Mouse (Mus musculus): ENCODE measurements around the gene Tnrc18. TPM values are rescaled to one million over a fixed set of nuclear protein-coding genes. Genes with fewer than 3 reads are reported as not detected.

The Tnrc18 gene
- polyA plus RNA-seq, 1 experiment from 2014 or later: 18.2 TPM

GRCm38 (mm10) chr5:142768352-142769267, 48.9 kb downstream of the Tnrc18 start:
- H3K27ac ChIP-seq (ENCODE audit: low read length): no peak overlapping the region
- no peak overlapping the region for H3K4me2 ChIP-seq (replicated peaks; ENCODE audit: low read depth, low read length)
- H3K9ac ChIP-seq (replicated peaks; ENCODE audit: low read length): no peak overlapping the region
- H3K27me3 ChIP-seq (ENCODE audit: insufficient read depth, low read length): no peaks in the 10 kb centered on the region
- H3K4me3 ChIP-seq (ENCODE audit: low read length): no peak overlapping the region
- H3K9me3 ChIP-seq (ENCODE audit: low read length): no peaks in the 10 kb centered on the region
- WGBS: 55% methylated on average over 10 of the region's 10 CpGs
- peaks cover 58% of the 10 kb centered on the region for H3K36me3 ChIP-seq (ENCODE audit: insufficient read depth, low read length)
- ATAC-seq (ENCODE audit: low FRiP score, low TSS enrichment): no peak
- H3K4me1 ChIP-seq (ENCODE audit: insufficient read depth, low read length): peaks cover 5% of the 10 kb centered on the region

GRCm38 (mm10) chr5:142767937-142768336, 49.5 kb downstream of the Tnrc18 start:
- no peak overlapping the region for H3K4me2 ChIP-seq (replicated peaks; ENCODE audit: low read depth, low read length)
- no peaks in the 10 kb centered on the region for H3K9me3 ChIP-seq (ENCODE audit: low read length)
- H3K27ac ChIP-seq (ENCODE audit: low read length): no peak overlapping the region
- no peaks in the 10 kb centered on the region for H3K27me3 ChIP-seq (ENCODE audit: insufficient read depth, low read length)
- WGBS: 19% methylated on average over 7 of the region's 7 CpGs
- H3K4me3 ChIP-seq (ENCODE audit: low read length): no peak overlapping the region
- ATAC-seq (ENCODE audit: low FRiP score, low TSS enrichment): no peak
- H3K9ac ChIP-seq (replicated peaks; ENCODE audit: low read length): no peak overlapping the region
- H3K4me1 ChIP-seq (ENCODE audit: insufficient read depth, low read length): peaks cover 5% of the 10 kb centered on the region
- peaks cover 58% of the 10 kb centered on the region for H3K36me3 ChIP-seq (ENCODE audit: insufficient read depth, low read length)

- Histone ChIP-seq H3K27me3 (ENCODE audit: insufficient read depth, low read length) (no peaks in the 10 kb centered on the region), H3K4me1 (ENCODE audit: insufficient read depth, low read length) (peaks cover 5% of the 10 kb centered on the region), H3K4me3 (ENCODE audit: low read length) (no peak overlapping the region), H3K9ac (replicated peaks; ENCODE audit: low read length) (no peak overlapping the region), H3K4me2 (replicated peaks; ENCODE audit: low read depth, low read length) (no peak overlapping the region), H3K27ac (ENCODE audit: low read length) (no peak overlapping the region), H3K36me3 (ENCODE audit: insufficient read depth, low read length) (peaks cover 59% of the 10 kb centered on the region), H3K9me3 (ENCODE audit: low read length) (no peaks in the 10 kb centered on the region)
- ATAC-seq (ENCODE audit: low FRiP score, low TSS enrichment): no peak
- 85% methylated on average over 3 of the region's 3 CpGs for WGBS
Observed at GRCm38 (mm10) chr5:142766708-142767107, 50.8 kb downstream of the Tnrc18 start.

- H3K36me3 ChIP-seq (ENCODE audit: insufficient read depth, low read length): peaks cover 64% of the 10 kb centered on the region
- no peaks in the 10 kb centered on the region for H3K9me3 ChIP-seq (ENCODE audit: low read length)
- H3K9ac ChIP-seq (replicated peaks; ENCODE audit: low read length): no peak overlapping the region
- no peak overlapping the region for H3K27ac ChIP-seq (ENCODE audit: low read length)
- 88% methylated on average over 15 of the region's 15 CpGs for WGBS
- peaks cover 5% of the 10 kb centered on the region for H3K4me1 ChIP-seq (ENCODE audit: insufficient read depth, low read length)
- no peak overlapping the region for H3K4me3 ChIP-seq (ENCODE audit: low read length)
- no peak for ATAC-seq (ENCODE audit: low FRiP score, low TSS enrichment)
- no peaks in the 10 kb centered on the region for H3K27me3 ChIP-seq (ENCODE audit: insufficient read depth, low read length)
- H3K4me2 ChIP-seq (replicated peaks; ENCODE audit: low read depth, low read length): no peak overlapping the region
Observed at GRCm38 (mm10) chr5:142764889-142765288, 52.6 kb downstream of the Tnrc18 start.

GRCm38 (mm10) chr5:142764306-142764705, 53.2 kb downstream of the Tnrc18 start:
- Histone ChIP-seq H3K4me1 (ENCODE audit: insufficient read depth, low read length) (peaks cover 2% of the 10 kb centered on the region), H3K4me2 (replicated peaks; ENCODE audit: low read depth, low read length) (no peak overlapping the region), H3K4me3 (ENCODE audit: low read length) (no peak overlapping the region), H3K9ac (replicated peaks; ENCODE audit: low read length) (no peak overlapping the region), H3K9me3 (ENCODE audit: low read length) (no peaks in the 10 kb centered on the region), H3K27ac (ENCODE audit: low read length) (no peak overlapping the region), H3K27me3 (ENCODE audit: insufficient read depth, low read length) (no peaks in the 10 kb centered on the region), H3K36me3 (ENCODE audit: insufficient read depth, low read length) (peaks cover 69% of the 10 kb centered on the region)
- WGBS: 59% methylated on average over 11 of the region's 11 CpGs
- no peak for ATAC-seq (ENCODE audit: low FRiP score, low TSS enrichment)

GRCm38 (mm10) chr5:142762082-142762807, 55.2 kb downstream of the Tnrc18 start:
- no peak for ATAC-seq (ENCODE audit: low FRiP score, low TSS enrichment)
- Histone ChIP-seq H3K27ac (ENCODE audit: low read length) (no peak overlapping the region), H3K4me2 (replicated peaks; ENCODE audit: low read depth, low read length) (no peak overlapping the region), H3K4me1 (ENCODE audit: insufficient read depth, low read length) (no peaks in the 10 kb centered on the region), H3K9ac (replicated peaks; ENCODE audit: low read length) (no peak overlapping the region), H3K9me3 (ENCODE audit: low read length) (no peaks in the 10 kb centered on the region), H3K4me3 (ENCODE audit: low read length) (no peak overlapping the region), H3K36me3 (ENCODE audit: insufficient read depth, low read length) (peaks cover 85% of the 10 kb centered on the region), H3K27me3 (ENCODE audit: insufficient read depth, low read length) (no peaks in the 10 kb centered on the region)
- WGBS: 81% methylated on average over 21 of the region's 21 CpGs

GRCm38 (mm10) chr5:142761326-142761983, 56.0 kb downstream of the Tnrc18 start:
- Histone ChIP-seq H3K4me3 (ENCODE audit: low read length) (no peak overlapping the region), H3K9me3 (ENCODE audit: low read length) (no peaks in the 10 kb centered on the region), H3K27ac (ENCODE audit: low read length) (no peak overlapping the region), H3K9ac (replicated peaks; ENCODE audit: low read length) (no peak overlapping the region), H3K4me1 (ENCODE audit: insufficient read depth, low read length) (no peaks in the 10 kb centered on the region), H3K4me2 (replicated peaks; ENCODE audit: low read depth, low read length) (no peak overlapping the region), H3K27me3 (ENCODE audit: insufficient read depth, low read length) (no peaks in the 10 kb centered on the region), H3K36me3 (ENCODE audit: insufficient read depth, low read length) (peaks cover 91% of the 10 kb centered on the region)
- ATAC-seq (ENCODE audit: low FRiP score, low TSS enrichment): no peak
- 89% methylated on average over 16 of the region's 16 CpGs for WGBS

- Histone ChIP-seq H3K36me3 (ENCODE audit: insufficient read depth, low read length) (peaks cover 90% of the 10 kb centered on the region), H3K27me3 (ENCODE audit: insufficient read depth, low read length) (no peaks in the 10 kb centered on the region), H3K4me1 (ENCODE audit: insufficient read depth, low read length) (no peaks in the 10 kb centered on the region), H3K4me3 (ENCODE audit: low read length) (no peak overlapping the region), H3K9me3 (ENCODE audit: low read length) (no peaks in the 10 kb centered on the region), H3K27ac (ENCODE audit: low read length) (no peak overlapping the region), H3K4me2 (replicated peaks; ENCODE audit: low read depth, low read length) (no peak overlapping the region), H3K9ac (replicated peaks; ENCODE audit: low read length) (no peak overlapping the region)
- WGBS: 90% methylated on average over 8 of the region's 8 CpGs
- no peak for ATAC-seq (ENCODE audit: low FRiP score, low TSS enrichment)
Observed at GRCm38 (mm10) chr5:142759786-142760185, 57.7 kb downstream of the Tnrc18 start.

- H3K4me2 ChIP-seq (replicated peaks; ENCODE audit: low read depth, low read length): no peak overlapping the region
- H3K9ac ChIP-seq (replicated peaks; ENCODE audit: low read length): no peak overlapping the region
- H3K27me3 ChIP-seq (ENCODE audit: insufficient read depth, low read length): no peaks in the 10 kb centered on the region
- peaks cover 58% of the 10 kb centered on the region for H3K36me3 ChIP-seq (ENCODE audit: insufficient read depth, low read length)
- H3K9me3 ChIP-seq (ENCODE audit: low read length): no peaks in the 10 kb centered on the region
- peaks cover 11% of the 10 kb centered on the region; the same call in 1 of the 2 replicates for H3K4me1 ChIP-seq (ENCODE audit: insufficient read depth, low read length)
- ATAC-seq (ENCODE audit: low FRiP score, low TSS enrichment): no peak
- H3K27ac ChIP-seq (ENCODE audit: low read length): no peak overlapping the region
- no peak overlapping the region for H3K4me3 ChIP-seq (ENCODE audit: low read length)
- WGBS: 62% methylated on average over 13 of the region's 13 CpGs
Observed at GRCm38 (mm10) chr5:142752241-142752640, 65.2 kb downstream of the Tnrc18 start.

Measured in kidney, embryonic 16.5 days (tissue).